8 mouse cellular contexts compared by ENCODE assay signal in the genomic region with DNA sequence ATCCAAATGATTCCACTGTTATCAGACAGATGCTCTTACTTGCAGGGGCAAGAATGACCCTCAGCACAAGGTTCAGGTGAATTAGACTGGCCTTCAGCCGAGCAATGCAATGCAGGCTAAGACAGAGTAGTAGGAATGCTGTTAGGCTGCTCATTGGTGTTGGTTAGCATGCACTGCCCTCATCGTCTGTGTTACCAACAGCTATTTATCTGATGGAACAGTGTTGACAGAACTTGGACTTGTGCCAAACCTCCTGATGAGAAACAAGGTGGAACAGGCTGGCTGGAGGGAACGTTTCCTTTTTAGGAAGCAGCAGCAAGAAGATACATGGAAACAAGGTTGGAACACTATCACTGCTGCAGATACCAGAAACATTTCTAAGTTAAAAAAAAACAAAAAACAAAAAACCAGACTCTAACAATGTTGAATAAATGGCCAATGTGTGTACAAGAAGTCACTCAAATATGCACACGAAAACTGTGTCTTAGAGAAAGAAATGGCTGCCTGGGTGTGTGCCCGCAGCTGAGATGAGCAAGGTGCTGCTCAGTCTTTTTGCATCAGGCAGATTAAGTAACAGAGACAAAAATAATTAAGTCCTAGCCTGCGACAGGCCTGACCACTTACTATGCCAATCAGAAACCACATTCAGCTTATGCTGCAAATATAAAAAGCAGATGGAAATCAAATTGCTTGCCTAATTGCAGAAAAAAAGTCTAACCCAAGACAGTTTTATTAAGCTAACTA.
DNase-seq lines count a peak whose midpoint lies in the region; ATAC-seq and TF ChIP-seq lines count a peak whose summit lies in the region.
"Had no signal": no experiment of that assay in that cellular context is flagged by ENCODE, and none has a peak within 500 bp of the region (broad histone marks: within the 10 kb centered on the region; RNA-seq: fewer than 3 reads in every experiment).

No protein-coding gene starts in this region.

- H3K4me2 ChIP-seq in neural tube, embryonic 11.5 days (ENCODE audit: low read depth), result no peak overlapping the region
- H3K4me2 ChIP-seq in kidney, postnatal 0 days (ENCODE audit: low read length), result no peak overlapping the region

- no peaks in the 10 kb centered on the region for H3K9me3 ChIP-seq in neural tube, embryonic 11.5 days (ENCODE audit: control insufficient read depth, low read length)
- no peaks in the 10 kb centered on the region for H3K9me3 ChIP-seq in kidney, postnatal 0 days (replicated peaks; ENCODE audit: low read length)

- no peak for TF ChIP-seq CTCF in kidney, postnatal 0 days (IDR thresholded peaks at IDR 0.05; ENCODE audit: low read depth)

- no peaks in the 10 kb centered on the region for H3K4me1 ChIP-seq in neural tube, embryonic 11.5 days (ENCODE audit: control insufficient read depth, insufficient read depth, low read length)
- H3K4me1 ChIP-seq in kidney, postnatal 0 days (replicated peaks; ENCODE audit: insufficient read depth, low read length), result no peaks in the 10 kb centered on the region

- H3K27me3 ChIP-seq in neural tube, embryonic 11.5 days (ENCODE audit: control insufficient read depth, insufficient read depth, low read length), result no peaks in the 10 kb centered on the region
- no peaks in the 10 kb centered on the region for H3K27me3 ChIP-seq in kidney, postnatal 0 days (ENCODE audit: insufficient read depth, low read length)

- H3K27ac ChIP-seq in neural tube, embryonic 11.5 days (ENCODE audit: low read depth, low read length), result no peak overlapping the region
- no peak overlapping the region for H3K27ac ChIP-seq in kidney, postnatal 0 days

- no peak overlapping the region for H3K9ac ChIP-seq in neural tube, embryonic 11.5 days (ENCODE audit: low read length)
- no peak overlapping the region for H3K9ac ChIP-seq in kidney, postnatal 0 days (ENCODE audit: low read depth, low read length)

- no peak for ATAC-seq in neural tube, embryonic 11.5 days (ENCODE audit: insufficient read depth, low FRiP score, low TSS enrichment)
- no peak for ATAC-seq in kidney, postnatal 0 days (replicated peaks; ENCODE audit: low FRiP score, low read depth)
- peak; percentile 57 for ATAC-seq in megakaryocyte progenitor cell, adult 5-6 weeks (replicated peaks; ENCODE audit: poor library complexity)

- H3K4me3 ChIP-seq in neural tube, embryonic 11.5 days (ENCODE audit: low read depth, low read length), result no peak overlapping the region
- no peak overlapping the region for H3K4me3 ChIP-seq in kidney, postnatal 0 days (replicated peaks; ENCODE audit: low read depth, low read length)
- H3K4me3 ChIP-seq: erythroblast, embryonic 14.5 days had no signal

- DNase-seq in neural tube, embryonic 11.5 days (ENCODE audit: low spot score), result peak; percentile 38
- DNase-seq in neural tube, embryonic 10.5 days (ENCODE audit: extremely low spot score, low spot score), result no peak
- peak; percentile 86 to 94 for DNase-seq in cerebellum, adult 18-20 months
- peak; percentile 34 for DNase-seq in gonadal fat pad, adult 2 months (ENCODE audit: low read depth)
- DNase-seq in kidney, postnatal 0 days (ENCODE audit: low spot score), result peak; percentile 31
- DNase-seq in spleen, adult 12 weeks (ENCODE audit: low spot score), result no peak

- H3K36me3 ChIP-seq in neural tube, embryonic 11.5 days (ENCODE audit: control insufficient read depth, insufficient read depth, low read length), result no peaks in the 10 kb centered on the region
- no peaks in the 10 kb centered on the region for H3K36me3 ChIP-seq in kidney, postnatal 0 days (ENCODE audit: insufficient read depth, low read length)

- 75% methylated on average over 6 of the region's 6 CpGs for WGBS in neural tube, embryonic 11.5 days
- WGBS in kidney, postnatal 0 days, result 43% methylated on average over 6 of the region's 6 CpGs

Comparison
In these comparisons a context has a peak if more than half of its experiments do, and no peak if none do; other contexts are left out.
1. DNase-seq: peak in neural tube, embryonic 11.5 days (single experiment), cerebellum, adult 18-20 months (2 of 2), gonadal fat pad, adult 2 months (single experiment) and kidney, postnatal 0 days (single experiment); none in neural tube, embryonic 10.5 days (single experiment) and spleen, adult 12 weeks (single experiment).